Mouse (Mus musculus): ENCODE data around the gene Lnx1.

DNA sequence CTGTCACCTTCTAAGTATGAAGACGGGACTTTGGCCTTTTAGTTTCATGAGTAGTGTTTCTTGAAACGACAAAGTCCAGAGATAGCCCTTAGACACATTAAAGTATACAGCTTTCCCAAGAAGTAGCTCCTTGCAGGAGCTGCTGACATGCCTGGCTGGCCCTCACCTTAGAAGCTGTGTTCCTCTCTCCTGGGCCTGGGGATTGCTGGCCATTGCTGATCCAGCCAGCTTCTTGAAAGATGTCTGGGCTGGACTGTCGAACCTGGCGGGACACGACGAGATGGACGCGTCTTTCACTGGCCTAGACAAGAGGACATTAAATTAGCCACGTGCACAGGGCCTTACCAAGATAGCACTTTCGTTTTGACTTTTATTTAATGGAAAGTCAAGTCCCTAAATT is 92.2 kb downstream of the Lnx1 start:
- TF ChIP-seq CTCF (IDR thresholded peaks at IDR 0.05), result no peak
- TF ChIP-seq EP300 (IDR thresholded peaks at IDR 0.05), result no peak

Measured in lung, postnatal 0 days (tissue).